Mouse (Mus musculus): ENCODE results near the gene Fam20b.
"Not testable (repeated sequence)": the region's sequence is repeated elsewhere in the genome, so short reads cannot be mapped to it uniquely, and the experiment has no call there.

Gene Fam20b

GRCm38 (mm10) chr1:156672720-156673475 is 46.0 kb downstream of the Fam20b start:
- no peak for DNase-seq (ENCODE audit: low spot score in 2 of 2)

- DNase-seq (ENCODE audit: low spot score in 2 of 2): peak in 1 of 2 experiments; percentile 28
These were observed 47.0 kb downstream of the Fam20b start for GRCm38 (mm10) chr1:156671921-156672320.

- no peak for DNase-seq (ENCODE audit: low spot score in 2 of 2)
These were observed 49.5 kb downstream of the Fam20b start for GRCm38 (mm10) chr1:156669208-156669983.

- DNase-seq (ENCODE audit: low spot score in 2 of 2): no peak
These were observed 50.3 kb downstream of the Fam20b start for GRCm38 (mm10) chr1:156668602-156669001.

- no peak for DNase-seq (ENCODE audit: low spot score in 2 of 2)
These were observed 51.6 kb downstream of the Fam20b start for GRCm38 (mm10) chr1:156667141-156667926.

- no peak for DNase-seq (ENCODE audit: low spot score in 2 of 2)
These were observed 53.1 kb downstream of the Fam20b start for GRCm38 (mm10) chr1:156665777-156666176.

- DNase-seq (ENCODE audit: low spot score in 2 of 2): not testable (repeated sequence)
These were observed 58.1 kb downstream of the Fam20b start for GRCm38 (mm10) chr1:156660660-156661236.

GRCm38 (mm10) chr1:156659906-156660659 is 58.8 kb downstream of the Fam20b start:
- DNase-seq (ENCODE audit: low spot score in 2 of 2): no peak

GRCm38 (mm10) chr1:156658676-156659075 is 60.2 kb downstream of the Fam20b start:
- DNase-seq (ENCODE audit: low spot score in 2 of 2): no peak

- no peak for DNase-seq (ENCODE audit: low spot score in 2 of 2)
These were observed 61.4 kb downstream of the Fam20b start for GRCm38 (mm10) chr1:156657523-156657922.

GRCm38 (mm10) chr1:156654735-156655530 is 64.0 kb downstream of the Fam20b start:
- no peak for DNase-seq (ENCODE audit: low spot score in 2 of 2)

- no peak for DNase-seq (ENCODE audit: low spot score in 2 of 2)
These were observed 66.6 kb downstream of the Fam20b start for GRCm38 (mm10) chr1:156652189-156652822.

- DNase-seq (ENCODE audit: low spot score in 2 of 2): no peak
These were observed 68.3 kb downstream of the Fam20b start for GRCm38 (mm10) chr1:156650631-156651030.

- no peak for DNase-seq (ENCODE audit: low spot score in 2 of 2)
These were observed 70.2 kb downstream of the Fam20b start for GRCm38 (mm10) chr1:156648705-156649104.

GRCm38 (mm10) chr1:156645971-156646370 is 72.9 kb downstream of the Fam20b start:
- no peak for DNase-seq (ENCODE audit: low spot score in 2 of 2)

GRCm38 (mm10) chr1:156644780-156645523 is 73.9 kb downstream of the Fam20b start:
- no peak for DNase-seq (ENCODE audit: low spot score in 2 of 2)

GRCm38 (mm10) chr1:156644061-156644460 is 74.8 kb downstream of the Fam20b start:
- DNase-seq (ENCODE audit: low spot score in 2 of 2): no peak

- no peak for DNase-seq (ENCODE audit: low spot score in 2 of 2)
These were observed 76.1 kb downstream of the Fam20b start for GRCm38 (mm10) chr1:156642813-156643212.

GRCm38 (mm10) chr1:156641808-156642207 is 77.1 kb downstream of the Fam20b start:
- no peak for DNase-seq (ENCODE audit: low spot score in 2 of 2)
